Mouse (Mus musculus) cerebellum, postnatal 14 days (tissue): Measurements from ENCODE around the gene Cast.

Experiments used
- DNase-seq, 2 experiments: peaks; one replicate each; pipeline ENCODE4 v3.0.0; 2021; ENCODE audit warnings: mixed read lengths in 2 of 2

Gene Cast

GRCm38 (mm10) chr13:74695497-74696193, 113.0 kb downstream of the Cast start:
- DNase-seq, result no peak
